Mouse (Mus musculus) frontal cortex, adult 2 months (tissue): ENCODE results near the gene Rela. TPM values are rescaled to one million over a fixed set of nuclear protein-coding genes. Genes with fewer than 3 reads are reported as not detected.

Experiments
- DNase-seq, 2 experiments: peaks; one replicate each; pipeline ENCODE4 v3.0.0; 2022; ENCODE audit warnings: low spot score in 1 of 2; ENCODE audit errors: extremely low spot score in 1 of 2
- polyA plus RNA-seq: library from polyadenylated mRNA; depleted of rRNA; stranded (reverse); fragments of >200 nt; gene quantifications from 2 replicates; pipeline ENCODE4 v1.2.3, GENCODE M21; 2012

Rela gene
- polyA plus RNA-seq, 1 experiment = 33.4 TPM

GRCm38 (mm10) chr19:5632120-5632519 is 5.2 kb upstream of the Rela start:
- no peak for DNase-seq

DNA sequence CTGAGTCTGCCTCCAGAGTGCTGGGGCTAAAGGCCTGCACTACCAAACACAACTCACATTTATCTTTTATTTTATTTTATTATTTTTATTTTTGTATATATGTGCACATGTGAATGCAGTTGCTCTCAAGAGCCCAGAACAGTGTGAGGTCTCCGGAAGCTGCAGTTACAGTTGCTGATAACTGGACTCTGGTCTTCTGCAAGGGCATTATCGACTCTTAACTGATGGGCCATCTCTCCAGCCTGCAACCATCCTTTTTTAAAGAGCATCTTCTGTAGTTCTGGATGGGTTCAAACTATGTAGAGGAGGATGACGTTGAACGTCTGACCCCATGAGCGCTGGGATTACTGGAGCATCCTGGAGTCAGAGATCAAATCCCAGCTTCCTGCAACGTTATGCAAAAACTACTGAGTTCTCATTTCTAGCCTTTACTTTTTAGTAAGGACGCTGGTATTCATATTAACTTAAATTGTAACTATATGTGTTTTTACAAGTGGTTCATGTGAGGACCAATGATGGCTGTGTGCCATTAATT is 1.2 kb upstream of the Rela start:
- no peak for DNase-seq

GRCm38 (mm10) chr19:5636571-5637041 is 677 bp upstream of the Rela start:
- DNase-seq = peak in 1 of 2 experiments; percentile 49

GRCm38 (mm10) chr19:5638416-5639005 is 1.2 kb downstream of the Rela start:
- no peak for DNase-seq

DNA sequence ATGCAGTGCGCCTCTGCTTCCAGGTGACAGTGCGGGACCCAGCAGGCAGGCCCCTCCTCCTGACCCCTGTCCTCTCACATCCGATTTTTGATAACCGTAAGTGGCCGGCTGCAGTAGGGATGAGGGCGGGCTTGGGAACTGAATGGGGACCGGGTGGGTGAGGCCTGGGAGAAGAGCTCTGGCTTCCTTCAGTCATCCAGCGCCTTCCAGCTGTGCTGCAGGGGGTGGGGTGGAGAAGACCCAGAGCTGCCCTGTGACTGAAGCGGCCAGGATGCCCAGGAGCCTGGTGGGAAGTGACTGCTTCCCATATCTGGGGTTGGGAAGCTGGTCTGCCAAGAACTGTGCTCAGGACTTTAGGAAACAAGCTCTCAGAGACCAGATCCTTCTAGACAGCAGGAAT is 3.1 kb downstream of the Rela start:
- DNase-seq = no peak

DNA sequence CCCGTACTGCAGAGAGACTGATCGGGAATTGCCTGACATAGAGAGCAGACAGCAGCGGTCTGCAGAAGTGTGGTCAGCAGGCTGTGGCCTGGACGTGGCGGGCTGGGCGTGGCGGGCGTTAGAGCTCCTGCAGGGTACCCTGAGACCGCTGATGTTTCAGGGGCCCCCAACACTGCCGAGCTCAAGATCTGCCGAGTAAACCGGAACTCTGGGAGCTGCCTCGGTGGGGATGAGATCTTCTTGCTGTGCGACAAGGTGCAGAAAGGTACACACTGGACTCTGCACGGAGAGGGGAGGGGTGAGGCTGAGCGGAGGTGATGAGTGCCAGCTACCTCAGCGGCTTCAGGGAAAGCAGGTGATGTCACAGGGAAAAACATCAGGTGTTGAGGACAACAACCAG is 3.7 kb downstream of the Rela start:
- no peak for DNase-seq

- no peak for DNase-seq
Measured at GRCm38 (mm10) chr19:5641641-5642040, 4.4 kb downstream of the Rela start.

DNA sequence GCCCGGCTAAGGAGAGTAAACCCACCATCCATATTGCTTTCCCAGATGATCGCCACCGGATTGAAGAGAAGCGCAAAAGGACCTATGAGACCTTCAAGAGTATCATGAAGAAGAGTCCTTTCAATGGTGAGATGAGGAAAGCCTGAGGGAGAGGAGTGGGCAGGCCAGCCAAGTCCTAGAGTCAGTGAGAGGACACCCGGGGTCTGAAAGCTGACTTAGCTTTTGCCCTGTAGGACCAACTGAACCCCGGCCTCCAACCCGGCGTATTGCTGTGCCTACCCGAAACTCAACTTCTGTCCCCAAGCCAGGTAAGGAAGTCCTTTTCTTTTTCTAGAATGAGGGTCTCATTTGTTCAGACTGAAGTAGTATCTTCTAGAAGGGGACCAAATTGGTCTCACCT is 8.0 kb downstream of the Rela start:
- no peak for DNase-seq

GRCm38 (mm10) chr19:5646731-5647330 is 9.5 kb downstream of the Rela start:
- no peak for DNase-seq

- no peak for DNase-seq
Measured at GRCm38 (mm10) chr19:5647791-5648190, 10.5 kb downstream of the Rela start.

DNA sequence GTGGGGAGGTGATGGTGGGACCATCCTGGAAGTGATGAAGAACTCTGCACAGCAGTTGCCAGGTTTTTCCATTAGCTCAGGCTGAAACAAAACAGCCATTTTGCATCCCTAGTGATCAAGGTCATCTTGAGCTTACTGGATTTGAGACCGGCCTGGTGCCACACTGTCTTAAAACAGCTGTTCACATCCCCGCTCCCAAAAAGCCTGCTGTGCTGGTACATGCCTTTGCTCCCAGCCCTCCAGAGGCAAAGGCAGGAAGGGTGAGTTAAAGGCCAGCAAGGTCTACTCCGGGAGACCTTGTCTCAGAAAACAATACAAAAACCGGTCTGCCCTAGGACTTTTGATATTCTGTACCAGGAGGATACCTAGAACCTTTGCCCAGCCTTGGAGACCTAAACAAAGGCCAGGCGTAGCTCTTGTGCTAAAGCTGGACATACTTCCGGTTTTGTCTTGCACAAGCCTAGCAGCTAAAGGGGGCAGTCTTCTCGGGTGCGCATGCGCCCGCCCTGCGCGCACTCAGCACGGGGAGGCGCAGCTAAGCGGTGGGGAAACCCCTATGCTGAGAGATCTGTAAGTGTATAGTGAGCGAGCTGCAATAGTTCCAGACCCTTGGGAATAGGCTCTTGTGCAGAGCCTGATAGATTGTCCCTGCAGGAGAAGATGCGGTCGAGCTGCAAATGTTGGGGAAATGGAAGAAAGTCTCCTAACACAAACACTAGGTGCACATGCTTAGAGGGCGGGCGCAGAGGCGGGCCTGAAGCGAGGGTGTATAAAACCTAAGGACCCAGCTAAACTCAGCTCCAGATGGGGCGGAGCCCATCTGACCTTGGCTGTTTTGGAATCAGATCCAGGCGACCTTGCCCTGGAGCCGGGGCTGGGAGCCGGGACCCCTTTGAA is 11.4 kb downstream of the Rela start:
- DNase-seq = peak; percentile 69 to 83

DNA sequence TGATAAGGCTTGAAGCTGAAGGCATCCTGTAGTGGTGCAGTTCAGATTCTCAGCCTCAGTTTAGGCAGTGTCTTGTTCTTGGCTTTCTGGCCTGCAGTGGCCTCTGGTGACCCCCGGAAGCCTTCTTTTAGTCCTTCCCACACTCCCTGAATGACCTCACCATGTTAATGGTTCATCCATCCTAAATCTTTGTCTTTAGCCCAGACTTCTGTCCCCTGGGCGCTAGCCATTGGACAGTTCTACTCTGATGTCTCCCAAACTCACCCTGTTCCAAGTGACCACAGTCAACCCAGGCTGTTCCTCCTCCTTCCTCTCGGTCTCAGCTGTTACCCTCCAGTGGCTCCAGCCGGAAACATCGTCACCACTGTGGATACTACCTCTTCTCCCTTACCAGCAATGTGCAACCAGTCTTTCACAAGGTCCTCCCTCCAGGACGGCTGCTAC is 12.0 kb downstream of the Rela start:
- no peak for DNase-seq

DNA sequence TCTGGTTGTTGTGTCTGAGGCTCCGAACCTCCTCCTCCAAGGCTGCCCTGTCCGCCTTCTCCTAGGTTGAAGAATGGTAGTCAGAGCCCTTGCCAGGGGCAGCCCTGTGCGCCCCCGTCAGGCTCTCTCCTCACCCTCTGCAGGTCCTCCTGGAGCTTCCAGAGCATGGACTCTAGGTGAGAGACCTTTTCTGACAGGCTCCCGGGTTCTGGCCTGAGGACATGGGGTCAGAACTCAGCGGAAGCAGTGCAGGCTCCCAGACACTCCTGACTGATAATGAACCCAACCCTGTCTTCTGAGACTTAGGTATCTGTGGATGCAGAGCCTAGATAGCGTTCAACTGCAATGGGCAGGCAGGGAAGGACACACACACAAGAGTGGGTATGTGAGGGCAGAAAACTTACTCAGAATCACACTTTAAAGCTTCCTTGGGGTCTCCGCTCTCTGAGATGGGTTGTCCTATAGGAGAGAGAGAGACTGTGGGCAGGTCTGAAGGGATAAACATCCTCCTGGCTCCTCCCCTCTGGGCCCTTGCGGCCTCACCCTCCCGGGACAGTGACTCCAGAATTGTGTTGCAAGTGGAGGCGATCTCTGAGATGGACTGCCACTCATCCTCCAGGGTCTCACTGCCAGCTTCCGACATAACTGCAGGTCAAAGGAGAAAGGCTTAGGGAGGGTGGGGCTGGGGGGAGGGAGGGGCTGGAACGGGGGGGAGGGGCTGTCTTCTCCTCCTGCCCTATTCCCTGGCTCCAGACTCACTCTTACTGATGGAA is 14.4 kb downstream of the Rela start:
- DNase-seq = no peak

GRCm38 (mm10) chr19:5652570-5652969 is 15.3 kb downstream of the Rela start:
- peak in 1 of 2 experiments; percentile 28 for DNase-seq

- no peak for DNase-seq
Measured at GRCm38 (mm10) chr19:5653969-5654719, 16.9 kb downstream of the Rela start.

GRCm38 (mm10) chr19:5654720-5655298 is 17.5 kb downstream of the Rela start:
- DNase-seq = no peak

- DNase-seq = peak in 1 of 2 experiments; percentile 20
Measured at GRCm38 (mm10) chr19:5660942-5661751, 23.9 kb downstream of the Rela start.

DNA sequence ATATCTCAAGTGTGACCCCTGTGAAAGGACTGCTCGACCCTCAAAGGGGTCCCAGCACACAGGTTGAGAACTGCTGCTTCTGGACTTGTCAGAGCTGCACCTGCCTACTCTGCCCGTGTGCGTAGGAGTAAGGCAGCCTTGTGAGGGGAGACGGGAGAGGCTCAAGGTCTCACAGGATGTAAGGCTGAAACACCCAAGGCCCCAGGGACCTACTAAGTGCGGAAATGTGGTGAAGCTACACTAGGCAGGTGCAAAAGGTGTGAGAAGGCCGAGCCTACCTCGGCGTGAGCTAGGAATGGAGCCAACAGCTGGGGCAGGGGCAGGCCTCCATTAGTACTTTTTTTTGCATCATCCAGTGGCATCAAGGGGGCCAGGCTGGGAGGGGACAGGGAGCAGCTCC is 25.0 kb downstream of the Rela start:
- no peak for DNase-seq
